Mouse (Mus musculus) C2C12 (cell line): ENCODE data around the gene Gm17657.

Experiments used
- CEBPB ChIP-seq: IDR thresholded peaks from one replicate; pipeline ENCODE4 v1.6.1; 2011; ENCODE audit warnings: low read depth, mild to moderate bottlenecking, control low read depth, moderate library complexity
- CTCF ChIP-seq: IDR thresholded peaks from one replicate; pipeline ENCODE4 v1.5.1; 2011; ENCODE audit not compliant: control insufficient read depth, insufficient read depth, insufficient read length
- FOSL1 ChIP-seq: IDR thresholded peaks from one replicate; pipeline ENCODE4 v1.8.0; 2011; ENCODE audit warnings: mild to moderate bottlenecking, low read length; ENCODE audit not compliant: poor library complexity, insufficient read depth, severe bottlenecking
- USF1 ChIP-seq: IDR thresholded peaks from one replicate; pipeline ENCODE4 v1.6.1; 2011; ENCODE audit warnings: low read depth, mild to moderate bottlenecking, control low read depth, moderate library complexity

DNA sequence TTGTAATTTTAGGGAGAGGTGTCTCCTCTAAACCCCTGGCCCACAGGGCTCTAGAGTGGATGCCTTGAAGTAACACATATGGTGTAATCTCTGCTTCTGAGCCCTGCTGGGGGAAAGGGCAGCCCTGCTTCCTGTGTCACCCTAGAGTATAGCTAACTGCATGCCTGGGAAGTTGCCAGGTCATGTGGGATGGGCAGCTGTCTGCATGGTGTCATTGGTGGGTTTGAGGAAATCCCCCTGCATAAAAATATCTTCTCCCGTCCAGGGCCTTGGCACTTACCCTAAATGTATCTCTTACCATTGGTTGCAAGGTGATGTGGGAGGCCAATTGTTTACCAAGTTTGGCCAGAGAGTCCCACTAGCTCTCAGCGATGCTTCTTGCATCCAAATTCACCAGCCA lies 75.4 kb downstream of the Gm17657 start:
- no peak for TF ChIP-seq CTCF
- TF ChIP-seq CEBPB, result no peak
- no peak for TF ChIP-seq FOSL1
- no peak for TF ChIP-seq USF1
